Mouse (Mus musculus) frontal cortex, postnatal 25 days (tissue): ENCODE measurements around the gene Ddx42.
"Not testable (repeated sequence)": the region's sequence is repeated elsewhere in the genome, so short reads cannot be mapped to it uniquely, and the experiment has no call there.

Experiments used
- DNase-seq, 2 experiments: peaks; one replicate each; pipeline ENCODE4 v3.0.0; 2022; ENCODE audit warnings: low spot score in 2 of 2

Ddx42 gene

GRCm38 (mm10) chr11:106201337-106202122, 15.2 kb upstream of the Ddx42 start:
- DNase-seq, result no peak

DNA sequence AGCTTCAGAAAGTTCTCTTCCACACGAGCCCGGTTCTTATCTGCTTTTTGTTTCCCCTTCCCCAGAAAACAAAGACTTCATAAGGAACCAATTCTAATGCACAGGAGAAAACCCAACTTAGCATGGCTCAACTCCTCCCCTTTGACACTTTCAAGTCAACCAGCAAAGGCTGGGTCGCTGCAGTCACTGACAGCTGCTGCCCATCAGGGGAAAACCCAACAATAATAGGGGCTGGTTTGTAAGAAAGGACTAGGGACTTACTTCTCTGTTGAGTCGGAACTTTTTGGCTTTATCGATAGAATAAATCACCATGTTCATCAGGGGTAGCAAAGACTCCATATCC, 14.6 kb upstream of the Ddx42 start, which contains the start of gene Strada:
TSS of gene Strada (minus strand) at position 46 of the 343 bp plus-strand sequence.
- no peak for DNase-seq

GRCm38 (mm10) chr11:106212771-106213170, 4.0 kb upstream of the Ddx42 start:
- DNase-seq, result no peak

- DNase-seq, result no peak
Observed at GRCm38 (mm10) chr11:106214856-106215255, 1.9 kb upstream of the Ddx42 start.

DNA sequence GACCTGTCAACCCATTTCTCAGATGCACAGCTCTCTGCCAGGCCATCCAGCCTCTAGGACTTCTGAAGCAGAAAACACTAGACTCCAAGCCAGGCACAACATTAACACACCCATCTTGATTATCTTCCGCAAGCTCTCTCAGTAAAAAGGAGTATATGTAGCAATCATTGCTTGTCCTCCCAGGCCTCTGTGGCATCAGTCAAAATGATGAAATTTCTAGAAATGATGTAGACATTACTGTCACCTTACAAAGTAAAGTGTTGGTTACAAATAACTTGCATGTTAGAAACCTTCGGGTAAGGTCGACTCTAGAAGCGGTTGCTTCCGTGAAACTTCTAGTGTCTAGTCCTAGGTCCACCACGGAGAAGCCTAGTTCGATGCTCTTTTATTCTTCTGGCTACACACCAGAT, 1.3 kb upstream of the Ddx42 start:
- no peak for DNase-seq

DNA sequence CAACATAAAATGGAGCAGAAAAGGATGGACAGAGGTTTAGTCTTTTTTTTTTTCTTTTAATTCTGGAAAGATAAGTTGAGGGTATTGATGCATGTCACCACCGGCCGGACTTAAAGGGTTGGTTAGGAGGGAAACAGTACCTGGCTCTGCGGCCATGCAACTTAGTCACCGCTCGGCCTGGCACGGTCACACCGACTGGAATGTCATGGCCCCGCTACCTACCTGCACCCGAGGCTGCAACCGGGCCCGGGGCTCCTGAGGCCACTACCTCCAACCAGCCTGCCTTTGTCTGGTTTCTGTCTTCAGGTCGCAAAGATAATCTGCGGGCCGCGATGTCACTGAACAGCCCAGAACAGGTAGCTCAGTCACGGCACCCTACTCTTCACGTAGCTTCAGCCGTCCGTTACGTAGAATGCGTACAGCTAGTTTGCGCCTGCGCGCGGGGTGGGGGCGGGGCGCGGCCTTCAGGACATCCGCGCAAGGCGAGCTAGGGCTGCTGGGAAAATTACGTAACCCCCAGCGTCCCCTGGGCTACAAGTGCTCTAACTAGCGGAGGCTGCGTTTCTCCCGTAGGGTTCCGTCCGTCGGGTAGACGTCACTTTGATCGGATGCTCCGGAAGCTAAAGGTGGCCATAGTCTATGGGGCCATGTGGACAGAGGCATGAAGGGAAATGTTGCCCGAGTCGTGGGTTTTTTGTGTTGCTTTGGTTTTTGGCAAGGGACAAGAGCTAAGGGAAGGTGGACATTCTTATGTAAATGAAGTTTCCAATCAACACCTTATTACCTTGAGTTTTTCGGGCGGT, 598 bp upstream of the Ddx42 start, which contains the start of gene Ccdc47:
TSS of gene Ccdc47 (minus strand) at position 418 of the 803 bp plus-strand sequence.
- peak; percentile 79 to 92 for DNase-seq

DNA sequence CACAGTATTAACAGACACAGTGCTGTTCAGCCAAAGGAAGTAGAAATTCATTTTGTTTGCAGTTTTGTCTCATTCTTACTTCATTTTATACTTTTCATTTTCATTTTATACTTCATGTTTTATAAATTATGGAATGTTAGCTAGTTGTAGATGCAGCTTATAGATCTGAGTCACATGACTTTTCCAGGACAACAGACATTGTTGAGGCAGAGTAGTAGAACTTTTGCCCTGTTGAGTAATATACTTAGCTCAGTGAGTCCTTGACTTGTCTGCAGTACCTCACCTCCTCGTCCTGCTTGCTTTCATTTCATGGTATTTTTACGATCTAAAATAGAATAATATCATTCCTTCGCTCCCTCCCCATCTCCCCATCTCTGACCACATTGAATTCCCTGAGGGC, 3.9 kb downstream of the Ddx42 start:
- DNase-seq, result no peak

DNA sequence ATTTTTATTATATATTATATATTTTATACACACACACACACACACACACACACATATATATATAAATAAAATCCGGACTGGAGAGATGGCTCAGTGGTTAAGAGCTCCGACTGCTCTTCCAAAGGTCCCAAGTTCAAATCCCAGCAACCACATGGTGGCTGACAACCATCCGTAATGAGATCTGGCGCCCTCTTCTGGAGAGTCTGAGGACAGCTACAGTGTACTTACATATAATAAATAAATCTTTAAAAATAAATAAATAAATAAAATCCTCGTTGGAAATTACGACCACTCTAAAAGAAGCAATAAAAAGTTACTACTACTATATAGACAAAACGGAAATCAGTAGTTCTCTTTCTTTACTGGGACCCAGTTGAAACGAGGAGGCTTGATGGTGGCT, 17.3 kb downstream of the Ddx42 start:
- DNase-seq, result not testable (repeated sequence)

DNA sequence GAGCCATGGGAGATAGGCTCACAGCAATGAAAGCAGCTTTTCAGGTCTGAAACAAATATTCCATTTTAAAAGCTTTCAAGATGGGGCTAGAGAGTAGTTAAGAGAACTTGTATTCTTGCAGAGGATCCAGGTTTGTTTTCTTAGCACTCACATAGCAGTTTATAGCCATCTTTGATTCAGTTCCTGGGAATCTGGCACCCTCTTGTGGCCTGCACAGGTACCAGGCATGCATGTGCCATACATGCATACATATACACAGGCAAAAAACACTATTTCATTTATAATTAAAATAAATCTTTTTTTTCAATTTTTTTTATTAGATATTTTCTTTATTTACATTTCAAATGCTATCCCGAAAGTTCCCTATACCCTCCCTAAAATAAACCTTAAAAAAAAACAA, 30.1 kb downstream of the Ddx42 start:
- DNase-seq, result no peak

GRCm38 (mm10) chr11:106249326-106249725, 32.6 kb downstream of the Ddx42 start:
- no peak for DNase-seq

DNA sequence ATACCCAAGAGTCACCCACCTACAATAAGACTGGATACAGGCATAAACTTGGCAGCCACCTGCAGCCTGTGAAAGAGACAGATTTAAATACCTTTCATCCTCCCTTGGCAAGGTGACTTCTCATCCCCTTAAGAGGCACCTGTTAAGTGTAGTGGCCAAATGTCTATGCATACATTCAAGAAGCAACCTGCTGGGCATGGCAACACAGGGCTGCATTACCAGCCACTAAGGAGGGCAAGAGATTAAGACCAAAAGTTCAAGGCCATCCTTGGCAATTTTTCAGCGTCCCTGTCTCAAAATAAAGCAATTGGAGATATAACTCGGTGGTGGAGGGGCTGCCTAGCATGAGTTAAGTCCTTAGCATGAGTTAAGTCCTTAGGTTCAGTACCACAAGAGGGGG, 38.0 kb downstream of the Ddx42 start:
- DNase-seq, result no peak

GRCm38 (mm10) chr11:106255174-106255573, 38.4 kb downstream of the Ddx42 start:
- DNase-seq, result no peak

- peak; percentile 97 to 98 for DNase-seq
Observed at GRCm38 (mm10) chr11:106255685-106256451, 39.1 kb downstream of the Ddx42 start, which contains the start of the genes Ftsj3 and Psmc5. Gene Ftsj3 (minus strand): TSS chr11:106256079. Gene Psmc5 (plus strand): TSS chr11:106256154.

- DNase-seq, result no peak
Observed at GRCm38 (mm10) chr11:106256775-106257174, 40.0 kb downstream of the Ddx42 start.

DNA sequence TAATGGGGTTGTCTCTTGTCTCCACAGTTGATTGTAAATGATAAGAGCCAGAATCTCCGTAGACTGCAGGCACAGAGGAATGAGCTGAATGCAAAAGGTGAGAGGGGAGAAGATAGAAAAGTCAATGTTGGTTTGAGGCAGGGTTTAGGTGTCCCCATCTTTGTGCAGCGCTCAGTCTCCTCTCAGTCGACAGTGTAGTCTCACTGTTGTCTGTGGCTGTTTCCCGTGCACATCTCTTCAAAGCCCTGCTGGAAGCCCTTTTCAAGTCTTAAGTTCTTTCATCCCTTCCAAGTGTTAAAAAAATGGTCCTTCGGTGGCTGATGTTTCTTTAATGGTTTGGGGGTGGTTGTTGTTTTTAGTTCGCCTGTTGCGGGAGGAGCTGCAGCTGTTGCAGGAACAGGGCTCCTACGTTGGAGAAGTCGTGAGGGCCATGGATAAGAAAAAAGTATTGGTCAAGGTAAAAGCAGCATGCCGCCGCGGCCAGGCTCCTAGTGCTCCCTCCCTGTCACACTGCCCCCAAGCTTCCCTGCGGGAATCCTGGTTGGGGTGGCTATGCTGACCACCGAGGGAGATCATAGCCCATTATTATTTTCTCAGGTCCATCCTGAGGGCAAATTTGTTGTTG, 44.2 kb downstream of the Ddx42 start:
- no peak for DNase-seq

GRCm38 (mm10) chr11:106263963-106264362, 47.2 kb downstream of the Ddx42 start:
- no peak for DNase-seq

GRCm38 (mm10) chr11:106264988-106265387, 48.3 kb downstream of the Ddx42 start:
- DNase-seq, result no peak

- DNase-seq, result no peak
Observed at GRCm38 (mm10) chr11:106265570-106265969, 48.8 kb downstream of the Ddx42 start.

- DNase-seq, result no peak
Observed at GRCm38 (mm10) chr11:106266431-106266830, 49.7 kb downstream of the Ddx42 start.

GRCm38 (mm10) chr11:106267311-106267852, 50.7 kb downstream of the Ddx42 start:
- no peak for DNase-seq

DNA sequence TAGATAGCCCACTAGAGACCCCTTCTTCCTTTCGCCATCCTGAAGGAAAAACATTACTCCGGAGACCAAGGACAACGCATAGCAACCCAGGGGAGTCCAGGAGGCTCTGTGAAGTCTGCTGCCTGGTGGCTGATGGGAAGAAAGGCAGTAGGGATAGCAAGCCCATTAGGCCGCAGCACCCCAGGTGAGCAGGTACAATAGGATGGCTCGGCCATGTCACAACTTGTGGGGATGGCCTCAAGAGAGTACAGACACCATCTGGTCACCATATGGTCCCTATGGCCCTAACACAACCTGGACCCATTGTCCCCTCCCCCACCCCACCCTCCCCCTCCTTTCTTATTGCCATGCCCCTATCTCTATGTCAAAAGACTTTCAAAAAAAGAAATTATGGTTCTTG, 51.1 kb downstream of the Ddx42 start:
- no peak for DNase-seq
